Mouse (Mus musculus): ENCODE measurements at regions not wholly inside any gene's neighbourhood (a gene's known extent, or its start where the extent isn't known, plus 50 kb on each side); places are given as distances from the start of the nearest gene placed in this dataset.

GRCm38 (mm10) chrX:82823606-82824005, 125.1 kb upstream of the Dmd start:
- TF ChIP-seq CTCF (IDR thresholded peaks at IDR 0.05; ENCODE audit: low read depth) (no peak), EP300 (IDR thresholded peaks at IDR 0.05; ENCODE audit: low read depth) (no peak)
